Mouse (Mus musculus): ENCODE results near the gene Ldhc. TPM values are rescaled to one million over a fixed set of nuclear protein-coding genes. Genes with fewer than 3 reads are reported as not detected.

Gene Ldhc
- polyA plus RNA-seq, 1 experiment from 2014 or later: not detected

- ATAC-seq (ENCODE audit: insufficient number of reproducible peaks, insufficient read depth, low FRiP score, low read depth): peak; percentile 39
- no peak overlapping the region for H3K9ac ChIP-seq (replicated peaks; ENCODE audit: low read depth, low read length)
- no peaks in the 10 kb centered on the region for H3K9me3 ChIP-seq (ENCODE audit: control insufficient read depth, low read depth, low read length)
- H3K27me3 ChIP-seq (ENCODE audit: control insufficient read depth, insufficient read depth, low read length): no peaks in the 10 kb centered on the region
- no peaks in the 10 kb centered on the region for H3K36me3 ChIP-seq (ENCODE audit: control insufficient read depth, insufficient read depth, low read length)
- no peak overlapping the region for H3K4me3 ChIP-seq (ENCODE audit: low read depth, low read length)
- peak overlapping the region; percentile 74; the same call in 1 of the 2 replicates for H3K27ac ChIP-seq (ENCODE audit: low read length)
- no peak overlapping the region for H3K4me2 ChIP-seq (replicated peaks; ENCODE audit: low read depth, low read length)
- H3K4me1 ChIP-seq (ENCODE audit: control insufficient read depth, insufficient read depth, low read length): peaks cover 21% of the 10 kb centered on the region; the same call in 1 of the 2 replicates
- WGBS: 33% methylated on average over 7 of the region's 7 CpGs
These were observed 21.6 kb upstream of the Ldhc start for GRCm38 (mm10) chr7:46839446-46839845.

GRCm38 (mm10) chr7:46839861-46840260 is 21.1 kb upstream of the Ldhc start:
- no peaks in the 10 kb centered on the region for H3K9me3 ChIP-seq (ENCODE audit: control insufficient read depth, low read depth, low read length)
- peaks cover 25% of the 10 kb centered on the region; the same call in 1 of the 2 replicates for H3K4me1 ChIP-seq (ENCODE audit: control insufficient read depth, insufficient read depth, low read length)
- no peak overlapping the region; the same call in 1 of the 2 replicates for H3K27ac ChIP-seq (ENCODE audit: low read length)
- H3K4me3 ChIP-seq (ENCODE audit: low read depth, low read length): no peak overlapping the region
- no peak overlapping the region for H3K9ac ChIP-seq (replicated peaks; ENCODE audit: low read depth, low read length)
- no peaks in the 10 kb centered on the region for H3K36me3 ChIP-seq (ENCODE audit: control insufficient read depth, insufficient read depth, low read length)
- whole genome bisulfite sequencing: 63% methylated on average over 5 of the region's 5 CpGs
- H3K27me3 ChIP-seq (ENCODE audit: control insufficient read depth, insufficient read depth, low read length): no peaks in the 10 kb centered on the region
- no peak for ATAC-seq (ENCODE audit: insufficient number of reproducible peaks, insufficient read depth, low FRiP score, low read depth)
- no peak overlapping the region for H3K4me2 ChIP-seq (replicated peaks; ENCODE audit: low read depth, low read length)

GRCm38 (mm10) chr7:46840326-46840725 is 20.7 kb upstream of the Ldhc start:
- no peak overlapping the region for H3K27ac ChIP-seq (ENCODE audit: low read length)
- 36% methylated on average over 4 of the region's 4 CpGs for WGBS
- H3K4me3 ChIP-seq (ENCODE audit: low read depth, low read length): no peak overlapping the region

GRCm38 (mm10) chr7:46840787-46841525 is 20.0 kb upstream of the Ldhc start, which contains the start of gene Ldha:
Ldha (plus strand) TSS chr7:46841475.
- Histone ChIP-seq H3K36me3 (ENCODE audit: control insufficient read depth, insufficient read depth, low read length) (no peaks in the 10 kb centered on the region), H3K9ac (replicated peaks; ENCODE audit: low read depth, low read length) (no peak within 1 kb of the TSS), H3K27me3 (ENCODE audit: control insufficient read depth, insufficient read depth, low read length) (no peaks in the 10 kb centered on the region), H3K4me1 (ENCODE audit: control insufficient read depth, insufficient read depth, low read length) (peaks cover 29% of the 10 kb centered on the region), H3K4me2 (replicated peaks; ENCODE audit: low read depth, low read length) (no peak within 1 kb of the TSS), H3K27ac (ENCODE audit: low read length) (no peak within 1 kb of the TSS), H3K4me3 (ENCODE audit: low read depth, low read length) (no peak within 1 kb of the TSS), H3K9me3 (ENCODE audit: control insufficient read depth, low read depth, low read length) (no peaks in the 10 kb centered on the region)
- WGBS: 33% methylated on average over 6 of the region's 6 CpGs
- ATAC-seq (ENCODE audit: insufficient number of reproducible peaks, insufficient read depth, low FRiP score, low read depth): no peak

More at GRCm38 (mm10) chr7:46840326-46840725, 20.7 kb upstream of the Ldhc start:
- Histone ChIP-seq H3K9ac (replicated peaks; ENCODE audit: low read depth, low read length) (no peak overlapping the region), H3K36me3 (ENCODE audit: control insufficient read depth, insufficient read depth, low read length) (no peaks in the 10 kb centered on the region), H3K4me2 (replicated peaks; ENCODE audit: low read depth, low read length) (no peak overlapping the region), H3K27me3 (ENCODE audit: control insufficient read depth, insufficient read depth, low read length) (no peaks in the 10 kb centered on the region), H3K4me1 (ENCODE audit: control insufficient read depth, insufficient read depth, low read length) (peaks cover 29% of the 10 kb centered on the region), H3K9me3 (ENCODE audit: control insufficient read depth, low read depth, low read length) (no peaks in the 10 kb centered on the region)
- ATAC-seq (ENCODE audit: insufficient number of reproducible peaks, insufficient read depth, low FRiP score, low read depth): no peak

- Histone ChIP-seq H3K27me3 (ENCODE audit: control insufficient read depth, insufficient read depth, low read length) (no peaks in the 10 kb centered on the region), H3K27ac (ENCODE audit: low read length) (no peak overlapping the region), H3K9me3 (ENCODE audit: control insufficient read depth, low read depth, low read length) (no peaks in the 10 kb centered on the region), H3K36me3 (ENCODE audit: control insufficient read depth, insufficient read depth, low read length) (no peaks in the 10 kb centered on the region), H3K4me1 (ENCODE audit: control insufficient read depth, insufficient read depth, low read length) (peaks cover 36% of the 10 kb centered on the region), H3K4me2 (replicated peaks; ENCODE audit: low read depth, low read length) (no peak overlapping the region), H3K9ac (replicated peaks; ENCODE audit: low read depth, low read length) (no peak overlapping the region), H3K4me3 (ENCODE audit: low read depth, low read length) (no peak overlapping the region)
- WGBS: 32% methylated on average over 5 of the region's 5 CpGs
- ATAC-seq (ENCODE audit: insufficient number of reproducible peaks, insufficient read depth, low FRiP score, low read depth): no peak
These were observed 18.7 kb upstream of the Ldhc start for GRCm38 (mm10) chr7:46842278-46842677.

- H3K4me2 ChIP-seq (replicated peaks; ENCODE audit: low read depth, low read length): no peak overlapping the region
- no peaks in the 10 kb centered on the region for H3K9me3 ChIP-seq (ENCODE audit: control insufficient read depth, low read depth, low read length)
- H3K36me3 ChIP-seq (ENCODE audit: control insufficient read depth, insufficient read depth, low read length): peaks cover 5% of the 10 kb centered on the region
- H3K27ac ChIP-seq (ENCODE audit: low read length): no peak overlapping the region
- H3K4me3 ChIP-seq (ENCODE audit: low read depth, low read length): no peak overlapping the region
- no peaks in the 10 kb centered on the region for H3K27me3 ChIP-seq (ENCODE audit: control insufficient read depth, insufficient read depth, low read length)
- 85% methylated on average over 4 of the region's 4 CpGs for WGBS
- H3K9ac ChIP-seq (replicated peaks; ENCODE audit: low read depth, low read length): no peak overlapping the region
- H3K4me1 ChIP-seq (ENCODE audit: control insufficient read depth, insufficient read depth, low read length): peaks cover 28% of the 10 kb centered on the region
- no peak for ATAC-seq (ENCODE audit: insufficient number of reproducible peaks, insufficient read depth, low FRiP score, low read depth)
These were observed 17.4 kb upstream of the Ldhc start for GRCm38 (mm10) chr7:46843576-46843975.

- Histone ChIP-seq H3K9ac (replicated peaks; ENCODE audit: low read depth, low read length) (peak overlapping the region; percentile 84), H3K27me3 (ENCODE audit: control insufficient read depth, insufficient read depth, low read length) (no peaks in the 10 kb centered on the region), H3K9me3 (ENCODE audit: control insufficient read depth, low read depth, low read length) (no peaks in the 10 kb centered on the region), H3K4me3 (ENCODE audit: low read depth, low read length) (peak overlapping the region; percentile 84), H3K4me2 (replicated peaks; ENCODE audit: low read depth, low read length) (peak overlapping the region; percentile 74), H3K4me1 (ENCODE audit: control insufficient read depth, insufficient read depth, low read length) (peaks cover 16% of the 10 kb centered on the region), H3K27ac (ENCODE audit: low read length) (peak overlapping the region; percentile 92), H3K36me3 (ENCODE audit: control insufficient read depth, insufficient read depth, low read length) (peaks cover 20% of the 10 kb centered on the region)
- WGBS: under 1% methylated on average over 51 of the region's 51 CpGs
- peak; percentile 88 for ATAC-seq (ENCODE audit: insufficient number of reproducible peaks, insufficient read depth, low FRiP score, low read depth)
These were observed 15.6 kb upstream of the Ldhc start for GRCm38 (mm10) chr7:46845211-46845977.

- Histone ChIP-seq H3K4me3 (ENCODE audit: low read depth, low read length) (peak overlapping the region; percentile 84), H3K9ac (replicated peaks; ENCODE audit: low read depth, low read length) (peak overlapping the region; percentile 84), H3K27me3 (ENCODE audit: control insufficient read depth, insufficient read depth, low read length) (no peaks in the 10 kb centered on the region), H3K4me2 (replicated peaks; ENCODE audit: low read depth, low read length) (peak overlapping the region; percentile 74), H3K4me1 (ENCODE audit: control insufficient read depth, insufficient read depth, low read length) (peaks cover 16% of the 10 kb centered on the region), H3K27ac (ENCODE audit: low read length) (peak overlapping the region; percentile 92), H3K36me3 (ENCODE audit: control insufficient read depth, insufficient read depth, low read length) (peaks cover 25% of the 10 kb centered on the region), H3K9me3 (ENCODE audit: control insufficient read depth, low read depth, low read length) (no peaks in the 10 kb centered on the region)
- under 1% methylated on average over 36 of the region's 36 CpGs for WGBS
- peak; percentile 30; the same call in 1 of the 2 replicates for ATAC-seq (ENCODE audit: insufficient number of reproducible peaks, insufficient read depth, low FRiP score, low read depth)
These were observed 15.0 kb upstream of the Ldhc start for GRCm38 (mm10) chr7:46845978-46846485.

Measured in stomach, embryonic 14.5 days (tissue).